Mouse (Mus musculus): ENCODE results near the gene Bola1. TPM values are rescaled to one million over a fixed set of nuclear protein-coding genes. Genes with fewer than 3 reads are reported as not detected.

Gene Bola1
- total RNA-seq, 2 experiments from 2014 or later = 19.3 to 22.2 TPM

- intact Hi-C loops (cut with DNase I) = no loop called here
- no peak for DNase-seq (ENCODE audit: extremely low spot score in 1 of 2, low spot score in 2 of 2)
Measured at GRCm38 (mm10) chr3:96168466-96169158, 50.9 kb downstream of the Bola1 start.

GRCm38 (mm10) chr3:96163040-96163439 is 56.5 kb downstream of the Bola1 start:
- DNase-seq (ENCODE audit: extremely low spot score in 1 of 2, low spot score in 2 of 2) = peak in 1 of 2 experiments; percentile 22

DNA sequence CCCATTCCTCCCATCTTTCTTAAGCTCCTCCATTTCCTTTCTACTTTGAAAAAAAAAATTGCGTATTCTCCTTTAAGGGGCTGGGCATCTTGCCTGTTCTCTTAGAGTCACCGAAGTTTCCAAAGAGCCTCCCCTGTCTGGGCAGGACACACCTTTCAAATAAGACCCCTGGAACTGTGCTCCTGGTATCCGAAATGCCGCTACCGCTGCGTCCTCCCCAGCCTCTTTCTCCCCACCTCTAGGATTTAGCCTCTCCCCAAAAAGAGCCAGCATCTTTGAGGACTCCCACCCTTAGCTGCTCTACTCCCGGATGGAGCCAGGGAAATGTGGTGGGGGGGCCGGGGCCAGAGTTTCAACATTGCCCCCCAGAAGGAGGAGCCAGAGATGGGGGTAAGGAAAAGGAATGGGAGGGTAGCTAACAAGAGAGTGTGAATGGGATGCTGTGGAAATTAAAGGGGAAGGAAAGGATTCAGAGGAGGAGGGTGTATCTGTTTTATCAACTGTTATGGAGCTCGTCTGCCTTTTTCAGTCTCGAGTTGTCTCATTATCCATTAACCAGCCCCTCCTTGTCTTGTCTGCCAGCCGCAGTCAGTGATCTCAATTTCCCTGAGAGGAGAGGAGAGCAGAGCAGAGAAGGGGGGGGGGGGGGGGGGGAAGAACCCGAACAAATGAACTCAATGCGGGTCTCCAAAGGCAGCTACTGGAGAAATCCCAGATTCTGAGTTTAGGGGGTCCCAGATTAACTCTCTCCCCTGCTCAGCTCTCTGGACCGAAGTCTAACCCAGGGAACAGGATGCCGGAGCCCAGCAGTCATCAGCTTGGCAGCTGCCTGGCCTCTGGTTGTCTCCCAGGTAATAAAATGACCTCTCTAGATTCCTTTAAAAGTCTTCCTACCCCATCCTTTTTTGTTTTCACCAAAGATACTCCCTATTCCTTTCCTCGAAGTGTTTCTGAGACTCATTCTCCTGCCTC is 57.4 kb downstream of the Bola1 start, which contains the start of gene Mtmr11:
Gene Mtmr11, plus strand, starts transcription at position 136 of the 972 bp plus-strand sequence.
- DNase-seq (ENCODE audit: extremely low spot score in 1 of 2, low spot score in 2 of 2) = peak in 1 of 2 experiments; percentile 47
- intact Hi-C loops (cut with DNase I) = no loop called here

More at GRCm38 (mm10) chr3:96163040-96163439, 56.5 kb downstream of the Bola1 start:
- intact Hi-C loops (cut with DNase I) = no loop called here

- DNase-seq (ENCODE audit: extremely low spot score in 1 of 2, low spot score in 2 of 2) = peak in 1 of 2 experiments; percentile 66
- intact Hi-C loops (cut with DNase I) = no loop called here
Measured at GRCm38 (mm10) chr3:96160803-96161516, 58.5 kb downstream of the Bola1 start.

GRCm38 (mm10) chr3:96160222-96160802 is 59.2 kb downstream of the Bola1 start:
- intact Hi-C loops (cut with DNase I) = no loop called here
- DNase-seq (ENCODE audit: extremely low spot score in 1 of 2, low spot score in 2 of 2) = peak in 1 of 2 experiments; percentile 52

DNA sequence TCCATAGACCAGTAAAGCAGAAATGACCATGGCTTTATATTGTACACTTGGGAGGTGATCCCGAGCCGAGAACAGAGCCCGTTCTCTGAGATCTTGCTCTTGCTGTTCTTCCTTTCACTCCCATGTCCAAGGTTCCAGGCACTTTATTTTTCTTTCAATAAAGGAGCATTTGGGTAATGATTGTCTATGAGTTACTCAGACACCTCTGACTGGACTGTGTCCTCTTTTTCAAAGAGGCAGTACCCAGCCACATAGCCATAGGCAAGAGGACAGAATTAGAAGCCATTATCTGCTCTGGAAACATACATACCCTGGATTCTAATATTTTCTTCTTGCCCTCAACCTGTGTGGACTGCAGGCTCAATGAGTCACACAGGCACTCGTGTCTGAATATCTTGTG is 59.7 kb downstream of the Bola1 start:
- no peak for DNase-seq (ENCODE audit: extremely low spot score in 1 of 2, low spot score in 2 of 2)
- intact Hi-C loops (cut with DNase I) = no loop called here

DNA sequence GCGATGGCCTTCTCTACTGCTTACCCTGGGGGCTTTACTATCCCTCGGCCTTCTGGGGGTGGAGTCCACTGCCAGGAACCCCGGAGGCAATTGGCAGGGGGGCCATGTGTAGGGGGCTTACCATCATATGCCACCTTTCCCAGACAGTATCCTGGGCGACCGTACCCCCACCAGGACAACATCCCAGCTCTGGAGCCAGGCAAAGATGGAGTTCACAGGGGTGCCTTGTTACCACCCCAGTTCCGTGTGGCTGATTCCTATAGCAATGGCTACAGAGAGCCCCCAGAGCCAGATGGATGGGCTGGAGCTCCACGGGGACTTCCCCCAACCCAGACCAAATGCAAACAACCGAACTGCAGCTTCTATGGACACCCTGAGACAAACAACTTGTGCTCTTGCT is 64.0 kb downstream of the Bola1 start:
- intact Hi-C loops (cut with DNase I) = no loop called here
- no peak for DNase-seq (ENCODE audit: extremely low spot score in 1 of 2, low spot score in 2 of 2)

DNA sequence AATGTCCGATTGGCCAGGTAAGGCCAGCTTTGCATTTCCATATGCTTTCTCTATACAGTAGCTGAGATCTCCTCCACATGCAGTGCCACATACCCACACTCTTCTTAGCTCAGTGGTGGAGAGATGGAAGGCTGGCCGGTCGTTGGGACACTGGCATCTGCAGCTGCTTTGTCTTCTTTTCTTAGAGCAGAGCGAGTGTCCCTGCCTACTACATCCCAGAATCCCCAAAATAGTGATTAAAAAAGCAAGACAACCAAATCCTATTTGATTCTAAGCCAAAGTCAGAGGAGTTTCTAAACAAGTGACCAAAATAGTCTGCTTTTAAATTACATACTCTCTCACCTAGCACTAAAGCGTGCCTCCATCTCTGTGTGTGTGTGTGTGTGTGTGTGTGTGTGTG is 66.9 kb downstream of the Bola1 start:
- intact Hi-C loops (cut with DNase I) = no loop called here
- DNase-seq (ENCODE audit: extremely low spot score in 1 of 2, low spot score in 2 of 2) = no peak

- intact Hi-C loops (cut with DNase I) = no loop called here
Measured at GRCm38 (mm10) chr3:96151836-96152235, 67.7 kb downstream of the Bola1 start.

DNA sequence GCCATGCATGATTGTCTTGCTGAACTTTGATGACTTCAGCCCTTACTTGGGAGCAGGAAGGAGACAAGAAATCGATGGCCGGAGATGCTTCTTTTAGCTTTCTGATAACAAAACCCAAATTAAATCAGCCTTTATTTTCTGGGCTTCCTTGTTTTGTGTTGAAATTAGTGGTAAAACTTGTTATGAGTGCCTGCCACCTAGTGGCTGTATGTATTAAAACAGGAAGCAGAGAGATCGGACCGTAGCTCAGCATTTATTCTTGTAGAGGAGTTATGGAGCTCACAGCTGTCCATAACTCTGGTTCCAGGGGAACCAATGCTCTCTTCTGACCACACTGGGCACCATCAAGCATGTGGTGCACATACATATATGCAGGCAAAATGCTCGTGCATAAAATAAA is 71.6 kb downstream of the Bola1 start:
- intact Hi-C loops (cut with DNase I) = loop anchor here (5.0 kb wide), 2 partner anchors 66 to 186 kb away; no protein-coding TSS in a partner anchor
- DNase-seq (ENCODE audit: extremely low spot score in 1 of 2, low spot score in 2 of 2) = peak in 1 of 2 experiments; percentile 69

More at GRCm38 (mm10) chr3:96151836-96152235, 67.7 kb downstream of the Bola1 start:
- no peak for DNase-seq (ENCODE audit: extremely low spot score in 1 of 2, low spot score in 2 of 2)

Small RNA genes within 50 kb of the gene (microRNA-seq; reads per million reads assigned to microRNA genes)
- not detected for gene Gm44492
- gene Gm47311 = not detected
- not detected for gene Gm47313

Other genes starting within 250 kb of the Bola1 start
- gene Plekho1, start 223.7 kb downstream of the Bola1 start, total RNA-seq (2021) = 10 to 100 TPM; 56.2 to 56.3 TPM
- gene Vps45, start 161.2 kb downstream of the Bola1 start, total RNA-seq (2021) = 10 to 100 TPM; 41.2 to 46.4 TPM
- 10 to 100 TPM; 13.4 to 17.6 TPM for gene Otud7b, start 115.2 kb downstream of the Bola1 start, total RNA-seq (2021)
- 1 to 10 TPM; 5.3 to 6.7 TPM for gene Mtmr11, start 57.7 kb downstream of the Bola1 start, total RNA-seq (2021)
- gene Sf3b4, start 47.4 kb downstream of the Bola1 start, total RNA-seq (2021) = 10 to 100 TPM; 45.5 to 47.2 TPM
- gene Sv2a, start 38.6 kb downstream of the Bola1 start, total RNA-seq (2021) = 100 to 1,000 TPM; 404 to 435 TPM
- 10 to 100 TPM; 13.8 to 16.7 TPM for gene Hist2h2ab, start 156 bp upstream of the Bola1 start, total RNA-seq (2021)
- gene Hist2h2ac, start 1.2 kb upstream of the Bola1 start, total RNA-seq (2021) = 10 to 100 TPM; 34.2 to 37.9 TPM
- gene Hist2h2be, start 1.4 kb upstream of the Bola1 start, total RNA-seq (2021) = 1 to 10 TPM; 2.9 to 3.0 TPM
- 10 to 100 TPM; 10.2 to 10.9 TPM for gene Hist2h3c2, start 19.4 kb upstream of the Bola1 start, total RNA-seq (2021)
- gene Hist2h2aa2, start 20.6 kb upstream of the Bola1 start, total RNA-seq (2021) = 100 to 1,000 TPM; 281 to 297 TPM
- gene Hist2h2aa1, start 25.8 kb upstream of the Bola1 start, total RNA-seq (2021) = 1 to 10 TPM; 2.8 to 6.5 TPM
- gene Hist2h3c1, start 27.0 kb upstream of the Bola1 start, total RNA-seq (2021) = not detected
- 10 to 100 TPM; 34.4 to 37.7 TPM for gene Hist2h4, start 43.6 kb upstream of the Bola1 start, total RNA-seq (2021)
- 100 to 1,000 TPM; 116 to 121 TPM for gene Hist2h3b, start 48.9 kb upstream of the Bola1 start, total RNA-seq (2021)
- 100 to 1,000 TPM; 161 to 194 TPM for gene Hist2h2bb, start 50.0 kb upstream of the Bola1 start, total RNA-seq (2021)
- 1 to 10 TPM; 1.9 to 3.4 TPM for gene Fcgr1, start 74.3 kb upstream of the Bola1 start, total RNA-seq (2021)
- not detected for gene BC107364, start 232.6 kb upstream of the Bola1 start, total RNA-seq (2021)

Measured in left cerebral cortex, postnatal 10 days (tissue).